Mouse (Mus musculus) megakaryocyte, embryonic 14.5 days (primary cell): ENCODE measurements around the gene Sox13. TPM values are rescaled to one million over a fixed set of nuclear protein-coding genes. Genes with fewer than 3 reads are reported as not detected.

Experiments used
- H3K27me3 ChIP-seq: replicated peaks from 2 replicates; pipeline ENCODE3; 2012; ENCODE audit warnings: inconsistent platforms
- H3K36me3 ChIP-seq: replicated peaks from 2 replicates; pipeline ENCODE3; 2012; ENCODE audit warnings: low read length, inconsistent platforms, mixed read lengths
- H3K4me1 ChIP-seq: 2 replicates; pipeline ENCODE4 v1.6.1; 2012; ENCODE audit warnings: inconsistent platforms
- H3K4me3 ChIP-seq: replicated peaks from 2 replicates; pipeline ENCODE3; 2012; ENCODE audit warnings: moderate library complexity, mild to moderate bottlenecking, inconsistent platforms
- H3K9me3 ChIP-seq: 2 replicates; pipeline ENCODE4 v1.6.1; 2012; ENCODE audit warnings: inconsistent platforms
- FLI1 ChIP-seq: IDR thresholded peaks from 2 replicates; pipeline ENCODE4 v1.6.1; 2012; ENCODE audit warnings: low read length, inconsistent platforms, mixed read lengths
- GATA1 ChIP-seq: IDR thresholded peaks from 3 replicates; pipeline ENCODE4 v1.6.1; 2012; ENCODE audit warnings: mixed read lengths, low read length, inconsistent platforms, borderline replicate concordance
- polyA plus RNA-seq: library from polyadenylated mRNA; stranded (reverse); fragments of >175 nt; gene quantifications from 2 replicates; pipeline ENCODE4 v1.2.3, GENCODE M21; 2012; ENCODE audit warnings: low replicate concordance; ENCODE audit not compliant: insufficient read depth

Sox13 gene
- polyA plus RNA-seq, 1 experiment, result 1.3 TPM

DNA sequence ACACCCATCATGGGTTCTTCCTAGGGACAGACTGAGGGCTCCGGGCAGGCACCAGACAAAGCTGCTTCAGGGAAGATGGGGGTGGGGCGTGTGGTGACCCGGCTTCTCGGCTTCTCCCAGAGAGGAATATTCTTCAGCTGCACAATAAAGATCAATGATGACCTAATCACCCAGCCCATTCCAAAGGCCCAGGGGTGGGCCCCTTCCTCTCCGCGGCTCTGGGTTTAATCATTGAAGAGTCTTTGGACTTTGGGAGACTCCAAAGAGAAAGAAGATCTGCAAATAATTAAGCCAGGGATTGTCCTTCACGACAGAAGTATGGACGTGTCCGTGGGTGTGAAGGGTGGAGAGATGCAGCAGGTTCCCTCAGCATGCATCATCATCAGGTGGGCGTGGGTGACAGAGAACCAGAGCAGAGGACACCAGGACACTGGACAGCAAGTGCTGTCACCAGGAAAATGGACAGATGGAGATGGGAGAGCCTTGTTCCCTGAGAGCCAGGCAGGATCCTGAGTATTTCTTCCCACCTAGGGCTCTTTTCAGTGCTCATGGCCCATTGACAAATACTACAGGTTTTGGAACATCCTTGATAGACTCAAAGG is 28.5 kb upstream of the Sox13 start:
- TF ChIP-seq FLI1 (no peak), GATA1 (no peak)
- Histone ChIP-seq H3K4me1 (peaks cover 11% of the 10 kb centered on the region), H3K9me3 (no peaks in the 10 kb centered on the region), H3K27me3 (peaks cover 16% of the 10 kb centered on the region), H3K4me3 (no peak overlapping the region), H3K36me3 (no peaks in the 10 kb centered on the region)

DNA sequence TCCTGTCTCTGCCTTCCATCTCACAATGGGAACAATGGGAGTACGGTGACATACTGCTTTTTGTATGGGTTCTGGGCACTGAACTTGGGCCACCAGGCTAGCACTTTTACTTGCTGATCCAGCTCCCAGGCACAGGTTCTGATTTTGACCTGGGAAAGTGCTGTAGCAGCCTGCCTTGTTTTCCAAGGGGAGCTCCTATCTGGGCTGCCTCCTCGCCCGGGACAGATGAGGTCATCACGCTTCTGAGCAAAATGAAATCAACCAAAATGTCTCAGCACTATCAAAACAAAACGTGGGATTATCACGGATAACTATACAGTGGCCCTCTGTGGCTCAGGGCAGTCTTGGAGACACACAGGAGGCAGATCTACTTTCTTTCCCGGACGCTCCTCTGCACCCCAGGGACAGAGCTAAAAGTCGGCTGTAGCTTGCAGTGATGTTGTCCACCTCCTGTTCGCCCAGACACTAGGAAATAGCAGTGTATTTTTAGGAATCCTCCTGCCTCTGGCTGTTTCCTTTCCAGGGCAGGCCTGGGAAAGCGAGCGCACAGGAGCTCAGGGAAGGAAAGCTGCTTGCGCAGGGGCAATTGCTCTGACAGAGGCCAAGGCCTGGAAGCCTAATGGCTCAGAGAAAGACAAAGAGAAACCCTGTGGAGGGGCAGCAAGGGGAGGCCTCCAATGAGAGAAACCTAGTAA is 27.8 kb upstream of the Sox13 start:
- no peak overlapping the region for H3K4me3 ChIP-seq
- H3K9me3 ChIP-seq, result no peaks in the 10 kb centered on the region
- peaks cover 11% of the 10 kb centered on the region for H3K4me1 ChIP-seq
- H3K36me3 ChIP-seq, result no peaks in the 10 kb centered on the region
- H3K27me3 ChIP-seq, result peaks cover 16% of the 10 kb centered on the region
- no peak for TF ChIP-seq FLI1
- no peak for TF ChIP-seq GATA1

DNA sequence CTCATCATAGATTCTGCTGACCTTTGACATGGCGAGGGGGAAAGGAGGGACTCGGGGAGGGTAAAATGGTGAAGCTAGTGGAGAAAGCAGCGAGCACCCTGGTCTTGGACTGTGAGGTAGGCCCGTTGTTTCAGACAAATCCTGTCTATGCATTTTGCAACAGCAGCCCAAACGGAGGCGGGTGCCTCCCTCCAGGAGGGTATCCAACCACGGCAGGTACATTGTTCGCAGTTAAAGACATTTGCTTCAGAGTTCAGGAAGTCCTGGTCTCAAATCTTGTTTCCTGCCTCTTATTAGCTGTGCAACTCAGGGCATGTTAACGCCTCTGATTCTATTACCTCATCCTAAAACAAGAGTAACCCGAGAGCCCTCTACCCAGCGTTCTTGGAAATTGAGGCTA is 26.8 kb upstream of the Sox13 start:
- peaks cover 11% of the 10 kb centered on the region for H3K4me1 ChIP-seq
- H3K36me3 ChIP-seq, result no peaks in the 10 kb centered on the region
- TF ChIP-seq FLI1 (no peak), GATA1 (no peak)
- H3K9me3 ChIP-seq, result no peaks in the 10 kb centered on the region
- H3K27me3 ChIP-seq, result peaks cover 14% of the 10 kb centered on the region
- H3K4me3 ChIP-seq, result no peak overlapping the region

DNA sequence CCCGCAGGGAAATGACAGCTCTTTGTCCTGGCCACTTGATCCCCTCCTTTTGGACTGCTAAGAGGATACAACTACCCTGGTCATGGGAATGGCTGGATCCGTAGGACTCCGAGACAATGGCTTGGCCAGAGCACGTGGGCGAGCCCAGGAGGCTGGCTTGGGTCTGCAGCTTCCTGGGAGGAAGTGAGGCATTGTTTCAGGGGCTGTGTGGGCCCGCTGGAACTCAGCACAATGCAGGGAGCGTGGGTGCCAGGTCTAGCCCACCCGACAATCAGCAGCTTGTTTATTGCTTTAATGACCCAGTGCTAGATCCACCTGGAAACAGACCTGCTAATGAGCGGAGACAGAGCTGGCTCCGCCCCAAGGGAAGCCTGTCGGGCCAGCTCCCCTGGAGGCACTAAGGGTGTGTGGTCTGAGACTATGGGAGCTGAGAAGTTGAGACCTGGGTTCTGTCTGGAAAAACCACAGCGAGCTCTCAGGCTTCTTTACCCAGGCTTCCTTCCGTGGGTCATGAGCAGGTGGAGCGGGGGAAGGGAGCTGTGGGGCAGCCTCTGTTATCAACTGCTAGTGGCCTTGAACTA is 24.3 kb upstream of the Sox13 start:
- Histone ChIP-seq H3K4me3 (peak overlapping the region; percentile 82), H3K36me3 (no peaks in the 10 kb centered on the region), H3K27me3 (peaks cover 11% of the 10 kb centered on the region), H3K9me3 (peaks cover 2% of the 10 kb centered on the region), H3K4me1 (peaks cover 11% of the 10 kb centered on the region)
- TF ChIP-seq GATA1 (no peak), FLI1 (no peak)

DNA sequence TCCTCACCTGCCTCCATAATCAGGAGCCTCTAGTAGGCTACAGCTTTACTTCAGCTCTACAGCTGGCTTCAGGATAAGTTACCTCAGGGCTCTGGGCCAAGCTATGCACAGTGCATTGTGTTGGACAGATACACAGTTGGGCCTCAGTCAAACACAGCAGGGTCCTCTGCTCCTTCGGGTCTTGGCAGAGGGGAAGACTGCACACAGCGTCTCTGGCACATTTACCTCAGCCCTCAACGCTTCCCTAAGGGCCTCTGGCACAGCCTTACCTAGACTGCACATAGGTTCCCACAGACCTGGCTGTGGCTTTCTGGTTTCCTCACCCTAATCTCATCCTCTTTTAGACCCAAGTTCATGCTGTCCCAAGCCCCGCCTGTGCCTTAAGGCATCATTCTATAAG is 22.1 kb upstream of the Sox13 start:
- Histone ChIP-seq H3K9me3 (peaks cover 12% of the 10 kb centered on the region), H3K4me3 (no peak overlapping the region), H3K4me1 (peaks cover 11% of the 10 kb centered on the region), H3K36me3 (no peaks in the 10 kb centered on the region), H3K27me3 (peaks cover 5% of the 10 kb centered on the region)
- TF ChIP-seq GATA1, result no peak
- TF ChIP-seq FLI1, result no peak

DNA sequence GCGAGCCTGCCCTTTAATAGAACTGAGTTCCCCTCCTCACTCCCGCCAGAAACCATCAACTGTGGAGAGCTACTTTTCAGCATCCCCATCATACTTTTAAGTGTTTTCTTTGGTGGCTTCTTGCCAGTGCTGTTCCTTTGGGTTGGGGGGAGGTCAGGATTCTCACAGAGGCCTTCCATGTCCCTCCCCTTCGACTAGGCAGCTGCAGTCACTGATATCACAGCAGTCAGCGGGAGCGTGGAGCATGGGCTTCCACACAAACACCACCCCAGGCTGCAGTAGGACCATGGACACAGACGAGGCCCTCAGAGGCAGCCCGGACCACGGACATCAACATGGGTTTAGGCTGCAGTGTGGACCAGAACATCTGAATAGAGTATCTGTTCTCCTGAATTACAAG is 20.1 kb upstream of the Sox13 start:
- Histone ChIP-seq H3K36me3 (no peaks in the 10 kb centered on the region), H3K27me3 (peaks cover 8% of the 10 kb centered on the region), H3K4me3 (no peak overlapping the region), H3K9me3 (peaks cover 12% of the 10 kb centered on the region), H3K4me1 (peaks cover 11% of the 10 kb centered on the region)
- TF ChIP-seq GATA1 (no peak), FLI1 (no peak)

DNA sequence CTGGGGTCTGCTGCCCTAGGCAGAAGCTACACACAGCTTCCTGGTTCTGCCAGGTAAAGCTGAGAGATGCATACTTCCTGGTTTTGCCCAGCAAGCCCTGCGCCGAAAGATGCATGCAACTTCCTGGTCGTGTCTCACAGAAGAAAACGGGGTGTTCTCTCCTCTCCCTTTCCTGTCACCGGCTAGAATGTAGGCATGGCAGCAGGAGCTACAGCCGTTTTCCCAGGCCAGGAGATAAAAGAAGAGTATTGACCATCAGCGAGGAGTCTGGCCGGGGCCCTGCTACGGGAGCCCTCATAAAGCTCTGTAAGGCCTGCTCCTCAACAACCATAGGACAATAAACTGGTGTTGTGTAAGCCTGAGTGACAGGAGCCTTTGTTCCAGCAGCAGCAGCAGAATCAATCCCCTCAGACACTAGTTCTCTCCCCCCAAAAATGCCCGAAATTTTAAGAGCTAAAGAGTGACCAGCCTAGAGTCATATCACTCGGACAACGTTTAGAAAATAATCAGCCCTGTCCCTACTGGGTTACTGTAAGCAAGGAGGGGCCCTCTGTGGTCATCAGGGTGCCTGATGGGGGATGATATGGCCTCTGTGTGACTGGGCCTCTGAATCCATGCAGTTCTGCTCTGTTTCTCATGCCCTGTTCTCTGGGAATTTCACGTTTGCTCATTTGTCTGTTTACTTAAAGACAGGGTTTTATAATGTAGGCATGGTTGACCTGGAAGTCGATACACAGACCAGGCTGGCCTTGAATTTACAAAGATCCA is 13.9 kb upstream of the Sox13 start:
- H3K9me3 ChIP-seq, result peaks cover 7% of the 10 kb centered on the region; the same call in 1 of the 2 replicates
- no peaks in the 10 kb centered on the region for H3K36me3 ChIP-seq
- no peak overlapping the region for H3K4me3 ChIP-seq
- peaks cover 25% of the 10 kb centered on the region for H3K27me3 ChIP-seq
- no peak for TF ChIP-seq GATA1
- TF ChIP-seq FLI1, result no peak
- H3K4me1 ChIP-seq, result no peaks in the 10 kb centered on the region

DNA sequence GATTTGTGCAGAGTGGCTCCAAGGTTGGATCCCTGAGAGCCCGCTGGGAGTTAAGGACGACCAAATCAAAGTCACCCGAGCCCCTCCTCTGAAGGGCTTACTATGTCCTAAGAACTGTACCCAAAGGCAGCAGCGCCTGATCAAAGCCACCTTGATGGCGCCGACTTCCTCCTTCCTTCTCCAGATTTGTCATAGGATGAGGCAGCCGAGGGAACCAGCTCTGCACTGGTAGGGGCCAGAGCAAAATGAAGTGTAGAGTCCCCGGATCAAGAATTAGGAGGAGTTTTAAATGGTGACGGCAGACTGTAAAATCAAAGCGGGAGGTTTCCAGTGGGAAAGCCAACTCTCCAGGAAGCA is 10.6 kb upstream of the Sox13 start:
- no peaks in the 10 kb centered on the region for H3K36me3 ChIP-seq
- peaks cover 9% of the 10 kb centered on the region for H3K9me3 ChIP-seq
- TF ChIP-seq FLI1, result no peak
- no peak for TF ChIP-seq GATA1
- peaks cover 26% of the 10 kb centered on the region for H3K27me3 ChIP-seq
- no peak overlapping the region for H3K4me3 ChIP-seq
- H3K4me1 ChIP-seq, result no peaks in the 10 kb centered on the region

DNA sequence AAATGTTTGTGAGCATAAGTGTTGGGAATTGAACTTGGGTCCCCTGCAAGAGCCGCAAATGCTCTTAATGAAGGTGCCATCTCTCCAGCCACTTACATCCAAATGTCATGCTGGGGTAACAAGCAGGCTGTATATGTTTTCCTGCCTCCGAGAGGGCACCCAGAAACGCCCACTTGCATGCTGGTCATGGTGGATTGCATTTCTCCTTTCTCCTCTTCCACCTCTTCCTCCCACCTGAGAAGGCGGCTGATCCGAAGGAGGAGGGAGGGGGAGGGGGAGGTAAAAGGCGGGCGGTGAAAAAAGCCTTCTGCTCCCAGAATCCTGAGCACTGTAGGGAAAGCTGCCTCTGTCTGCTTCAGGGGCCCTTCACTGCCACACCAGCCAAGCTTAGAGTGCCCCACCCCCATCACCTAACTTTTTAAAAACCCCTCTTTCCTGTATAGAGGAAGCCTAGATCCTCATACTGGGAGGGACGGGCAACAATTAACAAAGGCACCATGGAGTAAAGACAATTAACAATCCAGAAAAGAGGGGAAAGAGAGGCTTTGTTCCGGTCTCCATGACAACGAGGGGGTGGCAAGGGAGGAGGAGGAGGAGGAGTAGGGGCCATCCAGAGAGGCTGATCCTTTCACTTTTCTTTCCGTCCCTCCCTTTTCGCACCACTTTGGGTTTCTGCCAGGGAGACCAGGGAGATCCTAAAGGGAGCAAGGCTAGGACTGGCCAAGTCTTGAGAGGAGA is 10.0 kb upstream of the Sox13 start:
- Histone ChIP-seq H3K27me3 (peaks cover 24% of the 10 kb centered on the region), H3K4me1 (no peaks in the 10 kb centered on the region), H3K4me3 (no peak overlapping the region), H3K9me3 (peaks cover 15% of the 10 kb centered on the region), H3K36me3 (no peaks in the 10 kb centered on the region)
- TF ChIP-seq FLI1, result no peak
- no peak for TF ChIP-seq GATA1

DNA sequence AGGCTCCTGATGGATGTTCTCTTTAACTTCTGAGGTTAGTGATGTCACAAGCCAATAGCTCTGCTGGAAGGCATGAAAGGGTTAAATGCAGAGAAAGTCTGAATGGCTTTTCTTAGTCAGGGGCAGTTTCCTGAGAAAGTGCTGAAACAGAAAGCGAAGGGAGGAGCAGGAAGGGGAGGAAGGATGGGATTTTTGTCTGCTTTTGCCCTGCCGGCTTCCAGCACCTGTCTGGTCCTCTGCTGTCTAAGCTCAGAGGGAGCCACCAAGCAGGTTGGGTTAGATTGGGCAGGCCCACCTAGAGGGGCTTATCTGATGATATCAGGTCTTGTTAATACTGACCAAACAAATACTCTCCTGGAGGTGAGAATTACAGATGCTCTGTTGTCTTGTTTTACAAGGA is 8.4 kb upstream of the Sox13 start:
- Histone ChIP-seq H3K27me3 (peaks cover 28% of the 10 kb centered on the region), H3K36me3 (no peaks in the 10 kb centered on the region), H3K4me3 (no peak overlapping the region), H3K4me1 (no peaks in the 10 kb centered on the region), H3K9me3 (peaks cover 26% of the 10 kb centered on the region)
- no peak for TF ChIP-seq FLI1
